Mouse (Mus musculus) monocyte, adult 5-6 weeks (primary cell): ENCODE measurements at regions not wholly inside any gene's neighbourhood (a gene's known extent, or its start where the extent isn't known, plus 50 kb on each side); places are given as distances from the start of the nearest gene placed in this dataset.

Experiments
- ATAC-seq: fragments of 153-309, 156-312 bp; replicated peaks from 2 replicates; pipeline ENCODE4 v1.8.0; 2017; ENCODE audit warnings: mild to moderate bottlenecking; ENCODE audit not compliant: low TSS enrichment, insufficient number of reproducible peaks, severe bottlenecking, poor library complexity, low FRiP score

- ATAC-seq: no peak
Observed at GRCm38 (mm10) chr4:150738736-150739135, 86.8 kb upstream of the Slc45a1 start.

GRCm38 (mm10) chr4:150730061-150730812 is 78.3 kb upstream of the Slc45a1 start:
- ATAC-seq: peak; percentile 68

GRCm38 (mm10) chr4:150726539-150726938 is 74.6 kb upstream of the Slc45a1 start:
- ATAC-seq: no peak

GRCm38 (mm10) chr4:150726136-150726480 is 74.1 kb upstream of the Slc45a1 start:
- no peak for ATAC-seq

- no peak for ATAC-seq
Observed at GRCm38 (mm10) chr4:150725443-150726135, 73.6 kb upstream of the Slc45a1 start.

- no peak for ATAC-seq
Observed at GRCm38 (mm10) chr4:150724823-150725222, 72.8 kb upstream of the Slc45a1 start.

GRCm38 (mm10) chr4:150721619-150722283 is 69.8 kb upstream of the Slc45a1 start:
- ATAC-seq: no peak

GRCm38 (mm10) chr4:150717866-150718265 is 65.9 kb upstream of the Slc45a1 start:
- ATAC-seq: no peak

GRCm38 (mm10) chr4:150715051-150715450 is 63.1 kb upstream of the Slc45a1 start:
- ATAC-seq: no peak

- ATAC-seq: no peak
Observed at GRCm38 (mm10) chr4:150713291-150713690, 61.3 kb upstream of the Slc45a1 start.

GRCm38 (mm10) chr4:150712856-150713255 is 60.9 kb upstream of the Slc45a1 start:
- no peak for ATAC-seq

GRCm38 (mm10) chr4:150711646-150712045 is 59.7 kb upstream of the Slc45a1 start:
- no peak for ATAC-seq

- ATAC-seq: no peak
Observed at GRCm38 (mm10) chr4:150709391-150710130, 57.6 kb upstream of the Slc45a1 start.

GRCm38 (mm10) chr4:150708572-150708984 is 56.6 kb upstream of the Slc45a1 start:
- ATAC-seq: no peak

- ATAC-seq: no peak
Observed at GRCm38 (mm10) chr4:150707725-150708571, 56.0 kb upstream of the Slc45a1 start.

- no peak for ATAC-seq
Observed at GRCm38 (mm10) chr4:150706793-150707724, 55.1 kb upstream of the Slc45a1 start.

GRCm38 (mm10) chr4:150706291-150706690 is 54.3 kb upstream of the Slc45a1 start:
- no peak for ATAC-seq
